Mouse (Mus musculus) telencephalon, adult 2 months (tissue): ENCODE results near the gene Zdhhc9.

Experiments
- DNase-seq: peaks from one replicate; pipeline ENCODE4 v3.0.0-alpha.2; 2011; ENCODE audit warnings: low read depth, low spot score

Gene Zdhhc9

GRCm38 (mm10) chrX:48127502-48128218 is 81.0 kb downstream of the Zdhhc9 start:
- DNase-seq = no peak

GRCm38 (mm10) chrX:48126903-48127476 is 81.7 kb downstream of the Zdhhc9 start:
- no peak for DNase-seq

- DNase-seq = no peak
These were observed 84.3 kb downstream of the Zdhhc9 start for GRCm38 (mm10) chrX:48124132-48125071.
